Mouse (Mus musculus) forebrain, embryonic 13.5 days (tissue): ENCODE measurements at regions not wholly inside any gene's neighbourhood (a gene's known extent, or its start where the extent isn't known, plus 50 kb on each side); places are given as distances from the start of the nearest gene placed in this dataset.

Experiments
- ATAC-seq: fragments of 200-750 bp; cut with Nextera tagmentation; 2 replicates; pipeline ENCODE4 v1.8.0; 2017
- H3K27ac ChIP-seq: fragments of 300-500 bp; sonication (generic); 2 replicates; pipeline ENCODE4 v1.5.1; 2015; ENCODE audit warnings: inconsistent platforms, mild to moderate bottlenecking, moderate library complexity
- H3K27me3 ChIP-seq: fragments of 300-500 bp; sonication (generic); 2 replicates; pipeline ENCODE4 v1.6.1; 2015; ENCODE audit warnings: mild to moderate bottlenecking, inconsistent platforms
- H3K36me3 ChIP-seq: fragments of 300-500 bp; sonication (generic); 2 replicates; pipeline ENCODE4 v1.6.1; 2015; ENCODE audit warnings: mild to moderate bottlenecking, inconsistent platforms; ENCODE audit not compliant: poor library complexity, severe bottlenecking
- H3K4me1 ChIP-seq: fragments of 300-500 bp; sonication (generic); 2 replicates; pipeline ENCODE4 v1.6.1; 2015; ENCODE audit warnings: inconsistent platforms
- H3K4me2 ChIP-seq: fragments of 300-500 bp; sonication (generic); 2 replicates; pipeline ENCODE4 v1.6.1; 2015; ENCODE audit warnings: inconsistent platforms, mild to moderate bottlenecking, moderate library complexity
- H3K4me3 ChIP-seq: fragments of 300-500 bp; sonication (generic); 2 replicates; pipeline ENCODE4 v1.5.1; 2015; ENCODE audit warnings: mild to moderate bottlenecking, inconsistent platforms
- H3K9ac ChIP-seq: fragments of 300-500 bp; sonication (generic); 2 replicates; pipeline ENCODE4 v1.6.1; 2015; ENCODE audit warnings: mild to moderate bottlenecking, inconsistent platforms
- H3K9me3 ChIP-seq: fragments of 300-500 bp; sonication (generic); replicated peaks from 2 replicates; pipeline ENCODE4 v1.6.1; 2016; ENCODE audit warnings: inconsistent platforms
- WGBS: fragments of 180-500 bp; shearing (Covaris S2); methylation state at CpG from one replicate; pipeline ENCODE4 v1.1.7; 2015; 5-methylcytosine and 5-hydroxymethylcytosine counted together

- H3K9me3 ChIP-seq: no peaks in the 10 kb centered on the region
- H3K27me3 ChIP-seq: 0 out of 2 replicates have a peak, but pooled peaks cover 3% of the 10 kb centered on the region
- no peak overlapping the region for H3K9ac ChIP-seq
- H3K4me1 ChIP-seq: peaks cover 45% of the 10 kb centered on the region
- H3K27ac ChIP-seq: no peak overlapping the region
- no peak overlapping the region for H3K4me2 ChIP-seq
- no peak overlapping the region for H3K4me3 ChIP-seq
- WGBS: 43% methylated on average over 10 of the region's 10 CpGs
- no peak for ATAC-seq
- no peaks in the 10 kb centered on the region for H3K36me3 ChIP-seq
These were observed 84.5 kb downstream of the Cryba4 start for GRCm38 (mm10) chr5:112167790-112168189.

- H3K4me2 ChIP-seq: no peak overlapping the region
- 0 out of 2 replicates have a peak, but pooled peaks cover 3% of the 10 kb centered on the region for H3K27me3 ChIP-seq
- peaks cover 33% of the 10 kb centered on the region for H3K4me1 ChIP-seq
- H3K9ac ChIP-seq: no peak overlapping the region
- 70% methylated on average over 2 of the region's 2 CpGs for WGBS
- no peak overlapping the region for H3K4me3 ChIP-seq
- no peak overlapping the region for H3K27ac ChIP-seq
- no peaks in the 10 kb centered on the region for H3K9me3 ChIP-seq
- no peak for ATAC-seq
- H3K36me3 ChIP-seq: no peaks in the 10 kb centered on the region
These were observed 81.0 kb downstream of the Cryba4 start for GRCm38 (mm10) chr5:112171325-112171724.

GRCm38 (mm10) chr5:112179213-112180057 lies 72.9 kb downstream of the Cryba4 start:
- Histone ChIP-seq H3K4me2 (peak overlapping the region; percentile 53), H3K4me3 (peak overlapping the region; percentile 18; the same call in 1 of the 2 replicates), H3K9me3 (no peaks in the 10 kb centered on the region), H3K27ac (0 out of 2 replicates have a peak overlapping the region, but pooled peaks have one; percentile 10), H3K27me3 (peaks cover 9% of the 10 kb centered on the region; the same call in 1 of the 2 replicates), H3K36me3 (no peaks in the 10 kb centered on the region), H3K9ac (peak overlapping the region; percentile 40; the same call in 1 of the 2 replicates), H3K4me1 (peaks cover 13% of the 10 kb centered on the region; the same call in 1 of the 2 replicates)
- 30% methylated on average over 25 of the region's 25 CpGs for WGBS
- ATAC-seq: 0 out of 2 replicates have a peak, but pooled peaks have one; percentile 8

GRCm38 (mm10) chr5:112182775-112183174 lies 69.5 kb downstream of the Cryba4 start:
- Histone ChIP-seq H3K36me3 (no peaks in the 10 kb centered on the region), H3K4me1 (peaks cover 8% of the 10 kb centered on the region; the same call in 1 of the 2 replicates), H3K9ac (no peak overlapping the region), H3K27ac (no peak overlapping the region), H3K4me2 (no peak overlapping the region), H3K4me3 (no peak overlapping the region), H3K27me3 (peaks cover 11% of the 10 kb centered on the region; the same call in 1 of the 2 replicates), H3K9me3 (no peaks in the 10 kb centered on the region)
- WGBS: 33% methylated on average over 8 of the region's 8 CpGs
- 0 out of 2 replicates have a peak, but pooled peaks have one; percentile 19 for ATAC-seq

GRCm38 (mm10) chr5:112195667-112196066 lies 56.7 kb downstream of the Cryba4 start:
- Histone ChIP-seq H3K9me3 (no peaks in the 10 kb centered on the region; the same call in 1 of the 2 replicates), H3K36me3 (no peaks in the 10 kb centered on the region), H3K9ac (no peak overlapping the region), H3K4me3 (no peak overlapping the region), H3K4me2 (no peak overlapping the region), H3K4me1 (no peaks in the 10 kb centered on the region), H3K27ac (no peak overlapping the region), H3K27me3 (no peaks in the 10 kb centered on the region)
- no peak for ATAC-seq
- 78% methylated on average over 6 of the region's 6 CpGs for WGBS
